Mouse (Mus musculus) neural tube, embryonic 11.5 days (tissue): ENCODE data around the gene Tnpo3. TPM values are rescaled to one million over a fixed set of nuclear protein-coding genes. Genes with fewer than 3 reads are reported as not detected.

Experiments used
- polyA plus RNA-seq: library from polyadenylated mRNA; unstranded; fragments of >200 nt; fragmentation: Nextera tagmentation; extraction: Ambion mirVana; gene quantifications from 2 replicates; pipeline ENCODE4 v1.2.1, GENCODE M21; 2014

Tnpo3 gene
- polyA plus RNA-seq, 1 experiment from 2014 or later, result 118 TPM

Other genes starting within 250 kb of the Tnpo3 start
- 0.15 and 0.20 TPM in 2 replicates for gene Opn1sw, start 221.4 kb downstream of the Tnpo3 start, polyA plus RNA-seq
- 36.8 and 40.1 TPM in 2 replicates for gene Ccdc136, start 213.6 kb downstream of the Tnpo3 start, polyA plus RNA-seq
- 4.6 and 5.8 TPM in 2 replicates for gene Flnc, start 176.6 kb downstream of the Tnpo3 start, polyA plus RNA-seq
- 194 and 201 TPM in 2 replicates for gene Atp6v1f, start 142.2 kb downstream of the Tnpo3 start, polyA plus RNA-seq
- not detected in 2 replicates for gene Atp6v1fnb, start 138.4 kb downstream of the Tnpo3 start, polyA plus RNA-seq
- gene Kcp, start 101.9 kb downstream of the Tnpo3 start, polyA plus RNA-seq, result 11.8 and 13.1 TPM in 2 replicates
- gene Irf5, start 83.3 kb downstream of the Tnpo3 start, polyA plus RNA-seq, result 1.5 and 2.2 TPM in 2 replicates
- 5.0 and 5.2 TPM in 2 replicates for gene Tspan33, start 84.3 kb upstream of the Tnpo3 start, polyA plus RNA-seq
- gene Smo, start 125.6 kb upstream of the Tnpo3 start, polyA plus RNA-seq, result 46.9 and 49.6 TPM in 2 replicates
- 11.8 and 12.3 TPM in 2 replicates for gene Ahcyl2, start 158.1 kb upstream of the Tnpo3 start, polyA plus RNA-seq